1 mouse cellular context compared by ENCODE assay signal in genomic region chr17:28756447-28756846, GRCm38 (mm10).
TF ChIP-seq lines count a peak whose summit lies in the region.

No protein-coding gene starts in this region.

TF ChIP-seq in CH12.LX, 34 proteins besides CTCF, POLR2A, EP300 and RAD21 (continued from another document):
- TF ChIP-seq KAT2A (IDR thresholded peaks at IDR 0.05; ENCODE audit: insufficient replicate concordance, low read length) (no peak), E2F4 (IDR thresholded peaks at IDR 0.05; ENCODE audit: insufficient replicate concordance, low read depth, low read length) (no peak), ZC3H11A (IDR thresholded peaks at IDR 0.05; ENCODE audit: low read depth, low read length) (no peak), TBP (conservative IDR thresholded peaks at IDR 0.05; ENCODE audit: low read depth, low read length) (no peak), MEF2A (IDR thresholded peaks at IDR 0.05; ENCODE audit: borderline replicate concordance, low read depth, low read length) (no peak), MAZ (IDR thresholded peaks at IDR 0.05; ENCODE audit: low read depth, low read length) (no peak), PAX5 (IDR thresholded peaks at IDR 0.05; ENCODE audit: low read length) (no peak)
